Mouse (Mus musculus) myocyte (in vitro differentiated cells): Measurements from ENCODE around the gene Rab22a.

Source experiments
- POLR2A ChIP-seq: IDR thresholded peaks from one replicate; pipeline ENCODE4 v1.6.1; 2011; ENCODE audit warnings: low read depth, mild to moderate bottlenecking, control low read depth, moderate library complexity; ENCODE audit not compliant: insufficient read length
- POLR2AphosphoS2 ChIP-seq: IDR thresholded peaks from one replicate; pipeline ENCODE4 v1.6.1; 2011; ENCODE audit warnings: low read depth, control low read depth; ENCODE audit not compliant: insufficient read length
- TCF12 ChIP-seq: IDR thresholded peaks from one replicate; pipeline ENCODE4 v1.6.1; 2011; ENCODE audit warnings: mild to moderate bottlenecking, control low read depth; ENCODE audit not compliant: poor library complexity, insufficient read depth, severe bottlenecking

DNA sequence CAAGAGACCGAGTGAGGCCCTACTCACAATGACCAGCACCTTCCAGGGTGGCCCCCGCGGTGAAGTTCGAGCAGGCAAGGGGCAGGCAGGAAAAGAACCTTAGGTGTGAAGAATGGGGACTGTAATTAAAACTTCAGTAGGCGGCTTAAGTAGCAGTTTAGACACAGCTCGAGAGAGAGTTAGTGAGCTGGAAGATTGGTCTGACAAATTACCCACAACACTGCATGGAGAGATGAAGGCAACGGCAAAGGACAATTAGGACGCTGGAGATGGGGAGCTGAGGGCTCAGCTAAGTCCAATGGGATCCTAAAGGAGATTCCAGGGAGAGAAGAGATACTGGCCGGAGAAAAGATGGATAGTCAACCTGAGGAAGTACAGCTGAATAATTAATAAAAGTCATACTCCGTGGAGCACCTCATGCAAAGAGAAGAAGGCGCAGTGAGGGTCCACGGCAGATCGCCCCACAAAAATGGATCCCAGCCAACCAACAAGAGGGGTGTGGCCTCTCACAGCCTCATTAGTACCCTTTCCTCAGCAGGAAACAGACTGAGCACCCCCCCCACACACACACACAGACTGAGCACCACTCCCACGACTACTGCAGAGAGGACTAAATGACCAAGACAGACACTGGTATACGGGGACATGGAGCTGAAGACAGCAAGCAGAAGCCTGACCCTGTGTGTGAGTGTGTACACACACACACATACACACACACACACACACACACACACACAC is 17.1 kb upstream of the Rab22a start:
- TF ChIP-seq POLR2A: no peak
- no peak for TF ChIP-seq POLR2AphosphoS2
- TF ChIP-seq TCF12: no peak
